Mouse (Mus musculus) embryonic facial prominence, embryonic 15.5 days (tissue): ENCODE measurements at regions not wholly inside any gene's neighbourhood (a gene's known extent, or its start where the extent isn't known, plus 50 kb on each side); places are given as distances from the start of the nearest gene placed in this dataset.

Experiments used
- ATAC-seq: fragments of 200-750 bp; cut with Nextera tagmentation; 2 replicates; pipeline ENCODE4 v1.8.0; 2017; ENCODE audit warnings: low read depth, moderate TSS enrichment; ENCODE audit not compliant: insufficient number of reproducible peaks, low FRiP score, low TSS enrichment
- H3K27ac ChIP-seq: fragments of 300-500 bp; sonication (generic); replicated peaks from 2 replicates; pipeline ENCODE4 v1.5.1; 2015; ENCODE audit warnings: mild to moderate bottlenecking, inconsistent platforms
- H3K27me3 ChIP-seq: fragments of 300-500 bp; sonication (generic); 2 replicates; pipeline ENCODE4 v1.6.1; 2015; ENCODE audit warnings: inconsistent platforms
- H3K36me3 ChIP-seq: fragments of 300-500 bp; sonication (generic); 2 replicates; pipeline ENCODE4 v1.6.1; 2015; ENCODE audit warnings: mild to moderate bottlenecking, inconsistent platforms
- H3K4me1 ChIP-seq: fragments of 300-500 bp; sonication (generic); 2 replicates; pipeline ENCODE4 v1.6.1; 2015; ENCODE audit warnings: inconsistent platforms
- H3K4me2 ChIP-seq: fragments of 300-500 bp; sonication (generic); replicated peaks from 2 replicates; pipeline ENCODE4 v1.6.1; 2015; ENCODE audit warnings: mild to moderate bottlenecking, inconsistent platforms
- H3K4me3 ChIP-seq: fragments of 300-500 bp; sonication (generic); replicated peaks from 2 replicates; pipeline ENCODE4 v1.5.1; 2015; ENCODE audit warnings: mild to moderate bottlenecking, inconsistent platforms
- H3K9ac ChIP-seq: fragments of 300-500 bp; sonication (generic); 2 replicates; pipeline ENCODE4 v1.6.1; 2015; ENCODE audit warnings: inconsistent platforms
- H3K9me3 ChIP-seq: fragments of 300-500 bp; sonication (generic); replicated peaks from 2 replicates; pipeline ENCODE4 v1.6.1; 2016; ENCODE audit warnings: inconsistent platforms
- WGBS: fragments of 180-500 bp; shearing (Covaris S2); methylation state at CpG from one replicate; pipeline ENCODE4 v1.1.7; 2015; 5-methylcytosine and 5-hydroxymethylcytosine counted together

- no peaks in the 10 kb centered on the region for H3K4me1 ChIP-seq
- no peak for ATAC-seq
- H3K4me2 ChIP-seq, result no peak overlapping the region
- 58% methylated on average over 2 of the region's 2 CpGs for WGBS
- H3K9me3 ChIP-seq, result no peaks in the 10 kb centered on the region
- H3K27me3 ChIP-seq, result no peaks in the 10 kb centered on the region
- no peak overlapping the region for H3K27ac ChIP-seq
- no peaks in the 10 kb centered on the region for H3K36me3 ChIP-seq
- H3K4me3 ChIP-seq, result no peak overlapping the region
- no peak overlapping the region for H3K9ac ChIP-seq
Observed at GRCm38 (mm10) chr8:87417466-87417865, 54.9 kb downstream of the Cbln1 start.

GRCm38 (mm10) chr8:87415051-87415630, 57.3 kb downstream of the Cbln1 start:
- H3K4me1 ChIP-seq, result no peaks in the 10 kb centered on the region
- H3K36me3 ChIP-seq, result no peaks in the 10 kb centered on the region
- H3K4me2 ChIP-seq, result no peak overlapping the region
- no peak overlapping the region for H3K4me3 ChIP-seq
- no peaks in the 10 kb centered on the region for H3K27me3 ChIP-seq
- no peak for ATAC-seq
- H3K27ac ChIP-seq, result no peak overlapping the region
- no peaks in the 10 kb centered on the region for H3K9me3 ChIP-seq
- WGBS, result 64% methylated on average over 3 of the region's 3 CpGs
- H3K9ac ChIP-seq, result no peak overlapping the region

- Histone ChIP-seq H3K27me3 (no peaks in the 10 kb centered on the region), H3K27ac (no peak overlapping the region)
- 56% methylated on average over 2 of the region's 2 CpGs for WGBS
Observed at GRCm38 (mm10) chr8:87389016-87389415, 83.4 kb downstream of the Cbln1 start.

GRCm38 (mm10) chr8:87383527-87384206, 88.7 kb downstream of the Cbln1 start:
- ATAC-seq, result no peak
- Histone ChIP-seq H3K36me3 (no peaks in the 10 kb centered on the region), H3K4me2 (no peak overlapping the region), H3K4me3 (no peak overlapping the region), H3K9me3 (0 out of 2 replicates have a peak, but pooled peaks cover 5% of the 10 kb centered on the region), H3K9ac (no peak overlapping the region), H3K27me3 (no peaks in the 10 kb centered on the region), H3K4me1 (no peaks in the 10 kb centered on the region), H3K27ac (no peak overlapping the region)
- 66% methylated on average over 12 of the region's 12 CpGs for WGBS

More at GRCm38 (mm10) chr8:87389016-87389415, 83.4 kb downstream of the Cbln1 start:
- H3K4me2 ChIP-seq, result no peak overlapping the region
- H3K4me1 ChIP-seq, result no peaks in the 10 kb centered on the region
- H3K9ac ChIP-seq, result no peak overlapping the region
- H3K9me3 ChIP-seq, result 0 out of 2 replicates have a peak, but pooled peaks cover 5% of the 10 kb centered on the region
- no peak for ATAC-seq
- no peaks in the 10 kb centered on the region for H3K36me3 ChIP-seq
- no peak overlapping the region for H3K4me3 ChIP-seq

- H3K9me3 ChIP-seq, result no peaks in the 10 kb centered on the region
- H3K4me2 ChIP-seq, result no peak overlapping the region
- no peak overlapping the region for H3K4me3 ChIP-seq
- H3K4me1 ChIP-seq, result no peaks in the 10 kb centered on the region
- ATAC-seq, result no peak
- no peak overlapping the region for H3K9ac ChIP-seq
- no peaks in the 10 kb centered on the region for H3K36me3 ChIP-seq
- H3K27me3 ChIP-seq, result no peaks in the 10 kb centered on the region
- WGBS, result 78% methylated on average over 5 of the region's 5 CpGs
- H3K27ac ChIP-seq, result no peak overlapping the region
Observed at GRCm38 (mm10) chr8:87382311-87382710, 90.1 kb downstream of the Cbln1 start.

- H3K4me1 ChIP-seq, result no peaks in the 10 kb centered on the region
- no peaks in the 10 kb centered on the region for H3K36me3 ChIP-seq
- H3K4me2 ChIP-seq, result no peak overlapping the region
- H3K9ac ChIP-seq, result no peak overlapping the region
- no peak overlapping the region for H3K4me3 ChIP-seq
- H3K27ac ChIP-seq, result no peak overlapping the region
- WGBS, result 66% methylated on average over 3 of the region's 3 CpGs
- H3K9me3 ChIP-seq, result no peaks in the 10 kb centered on the region
- no peak for ATAC-seq
- no peaks in the 10 kb centered on the region for H3K27me3 ChIP-seq
Observed at GRCm38 (mm10) chr8:87380791-87381190, 91.6 kb downstream of the Cbln1 start.

- 93% methylated on average over 8 of the region's 8 CpGs for WGBS
- no peak overlapping the region for H3K9ac ChIP-seq
- no peak overlapping the region for H3K4me3 ChIP-seq
- H3K9me3 ChIP-seq, result no peaks in the 10 kb centered on the region
- no peaks in the 10 kb centered on the region for H3K36me3 ChIP-seq
- no peaks in the 10 kb centered on the region for H3K4me1 ChIP-seq
- no peak overlapping the region for H3K4me2 ChIP-seq
- H3K27me3 ChIP-seq, result no peaks in the 10 kb centered on the region
- H3K27ac ChIP-seq, result no peak overlapping the region
- ATAC-seq, result no peak
Observed at GRCm38 (mm10) chr8:87379296-87379695, 93.1 kb downstream of the Cbln1 start.

GRCm38 (mm10) chr8:87374044-87374443, 98.4 kb downstream of the Cbln1 start:
- no peaks in the 10 kb centered on the region for H3K27me3 ChIP-seq
- ATAC-seq, result no peak
- no peak overlapping the region for H3K9ac ChIP-seq
- H3K4me2 ChIP-seq, result no peak overlapping the region
- H3K4me1 ChIP-seq, result peaks cover 9% of the 10 kb centered on the region; the same call in 1 of the 2 replicates
- WGBS, result 26% methylated on average over 6 of the region's 6 CpGs
- H3K36me3 ChIP-seq, result no peaks in the 10 kb centered on the region
- no peak overlapping the region for H3K4me3 ChIP-seq
- H3K9me3 ChIP-seq, result no peaks in the 10 kb centered on the region
- no peak overlapping the region for H3K27ac ChIP-seq

- H3K4me1 ChIP-seq, result peaks cover 9% of the 10 kb centered on the region; the same call in 1 of the 2 replicates
- WGBS, result 17% methylated on average over 6 of the region's 6 CpGs
- no peak for ATAC-seq
- H3K27ac ChIP-seq, result no peak overlapping the region
- H3K4me2 ChIP-seq, result no peak overlapping the region
- no peak overlapping the region for H3K9ac ChIP-seq
- no peaks in the 10 kb centered on the region for H3K9me3 ChIP-seq
- no peak overlapping the region for H3K4me3 ChIP-seq
- H3K36me3 ChIP-seq, result no peaks in the 10 kb centered on the region
- H3K27me3 ChIP-seq, result no peaks in the 10 kb centered on the region
Observed at GRCm38 (mm10) chr8:87373535-87373934, 98.9 kb downstream of the Cbln1 start.

GRCm38 (mm10) chr8:87372061-87372460, 100.3 kb downstream of the Cbln1 start:
- Histone ChIP-seq H3K4me1 (peaks cover 9% of the 10 kb centered on the region; the same call in 1 of the 2 replicates), H3K4me3 (no peak overlapping the region), H3K9ac (no peak overlapping the region), H3K36me3 (no peaks in the 10 kb centered on the region), H3K27me3 (no peaks in the 10 kb centered on the region), H3K27ac (no peak overlapping the region), H3K4me2 (no peak overlapping the region), H3K9me3 (no peaks in the 10 kb centered on the region)
- ATAC-seq, result no peak

GRCm38 (mm10) chr8:87370194-87370593, 102.2 kb downstream of the Cbln1 start:
- Histone ChIP-seq H3K36me3 (no peaks in the 10 kb centered on the region), H3K4me3 (no peak overlapping the region), H3K27me3 (no peaks in the 10 kb centered on the region), H3K9ac (no peak overlapping the region), H3K4me2 (no peak overlapping the region), H3K27ac (no peak overlapping the region), H3K9me3 (no peaks in the 10 kb centered on the region), H3K4me1 (peaks cover 9% of the 10 kb centered on the region; the same call in 1 of the 2 replicates)
- WGBS, result 76% methylated on average over 3 of the region's 3 CpGs
- ATAC-seq, result no peak

- no peak overlapping the region for H3K4me2 ChIP-seq
- WGBS, result 82% methylated on average over 4 of the region's 4 CpGs
- no peaks in the 10 kb centered on the region for H3K9me3 ChIP-seq
- no peak overlapping the region for H3K9ac ChIP-seq
- H3K4me1 ChIP-seq, result no peaks in the 10 kb centered on the region
- H3K27me3 ChIP-seq, result no peaks in the 10 kb centered on the region
- H3K36me3 ChIP-seq, result no peaks in the 10 kb centered on the region
- H3K4me3 ChIP-seq, result no peak overlapping the region
- H3K27ac ChIP-seq, result no peak overlapping the region
- no peak for ATAC-seq
Observed at GRCm38 (mm10) chr8:87350471-87350870, 121.9 kb downstream of the Cbln1 start.
